Mouse (Mus musculus): ENCODE results near the gene Cebpzos. TPM values are rescaled to one million over a fixed set of nuclear protein-coding genes. Genes with fewer than 3 reads are reported as not detected.

Gene Cebpzos
- 80.7 and 95.5 TPM in 2 replicates for polyA plus RNA-seq (2015; fragmentation: Nextera tagmentation; extraction: Ambion mirVana)

DNA sequence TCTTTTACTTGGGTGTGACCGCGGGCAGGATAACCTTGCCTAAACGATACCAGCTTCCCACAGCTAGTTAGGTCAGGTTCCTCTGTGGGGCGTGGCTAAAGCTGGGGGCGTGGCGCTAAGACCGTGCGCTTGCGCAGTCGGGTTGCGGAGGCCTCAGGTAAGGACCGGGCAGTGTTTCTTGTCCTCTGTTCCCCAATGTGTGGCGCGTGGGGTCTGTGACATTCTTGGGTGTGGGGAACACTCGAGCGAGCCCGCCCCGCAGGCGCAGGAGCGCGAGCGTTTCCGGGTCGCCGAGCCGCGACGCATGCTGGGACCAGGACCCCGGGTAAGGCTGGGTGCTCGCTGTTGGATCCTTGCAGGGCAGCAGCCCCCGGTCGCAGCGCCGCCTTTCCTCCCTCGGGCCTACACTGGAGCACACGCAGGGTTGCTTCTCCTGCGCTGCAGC is at the start of gene Cebpzos:
Gene Cebpzos (plus strand): TSS at position 132 of the 445 bp plus-strand sequence.
- Histone ChIP-seq H3K9ac (ENCODE audit: low read length) (peak within 1 kb of the TSS; percentile 90), H3K4me2 (ENCODE audit: low read depth, low read length) (peak within 1 kb of the TSS; percentile 89), H3K9me3 (ENCODE audit: control insufficient read depth, low read length) (no peaks in the 10 kb centered on the region), H3K36me3 (ENCODE audit: control insufficient read depth, insufficient read depth, low read length) (peaks cover 14% of the 10 kb centered on the region), H3K27me3 (ENCODE audit: control insufficient read depth, insufficient read depth, low read depth, low read length) (no peaks in the 10 kb centered on the region), H3K4me3 (ENCODE audit: low read length) (peak within 1 kb of the TSS; percentile 79), H3K4me1 (replicated peaks; ENCODE audit: control insufficient read depth, insufficient read depth, low read length) (peaks cover 14% of the 10 kb centered on the region), H3K27ac (ENCODE audit: low read length) (peak within 1 kb of the TSS; percentile 95)
- ATAC-seq (ENCODE audit: low read depth), result peak; percentile 95
- 0% methylated on average over 37 of the region's 37 CpGs for WGBS

DNA sequence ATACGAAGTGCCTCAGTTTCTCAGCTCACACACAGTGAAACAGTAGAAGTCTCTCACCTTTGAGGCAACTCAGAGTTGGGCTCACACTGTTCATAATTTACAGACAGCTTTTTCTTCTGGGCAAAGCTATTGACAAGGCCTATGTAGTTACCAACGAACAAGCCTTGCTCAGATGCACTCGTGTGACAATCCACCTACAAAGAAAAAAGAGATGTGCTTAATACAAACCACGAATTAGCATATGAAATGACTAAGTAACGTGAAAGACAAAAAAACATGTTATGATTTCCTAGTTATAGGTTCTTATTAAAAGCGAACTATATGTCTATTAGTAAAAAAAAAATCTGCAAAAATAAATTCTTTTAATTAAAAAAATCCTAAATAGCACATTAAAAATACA is 42.4 kb upstream of the Cebpzos start:
- H3K9me3 ChIP-seq (ENCODE audit: control insufficient read depth, low read length), result no peaks in the 10 kb centered on the region
- H3K27ac ChIP-seq (ENCODE audit: low read length), result no peak overlapping the region
- WGBS, result 90% methylated on average over 6 of the region's 6 CpGs
- peaks cover 4% of the 10 kb centered on the region; the same call in 1 of the 2 replicates for H3K36me3 ChIP-seq (ENCODE audit: control insufficient read depth, insufficient read depth, low read length)
- no peak overlapping the region for H3K9ac ChIP-seq (ENCODE audit: low read length)
- no peaks in the 10 kb centered on the region for H3K27me3 ChIP-seq (ENCODE audit: control insufficient read depth, insufficient read depth, low read depth, low read length)
- ATAC-seq (ENCODE audit: low read depth), result no peak
- H3K4me1 ChIP-seq (replicated peaks; ENCODE audit: control insufficient read depth, insufficient read depth, low read length), result no peaks in the 10 kb centered on the region
- no peak overlapping the region for H3K4me2 ChIP-seq (ENCODE audit: low read depth, low read length)
- no peak overlapping the region for H3K4me3 ChIP-seq (ENCODE audit: low read length)

DNA sequence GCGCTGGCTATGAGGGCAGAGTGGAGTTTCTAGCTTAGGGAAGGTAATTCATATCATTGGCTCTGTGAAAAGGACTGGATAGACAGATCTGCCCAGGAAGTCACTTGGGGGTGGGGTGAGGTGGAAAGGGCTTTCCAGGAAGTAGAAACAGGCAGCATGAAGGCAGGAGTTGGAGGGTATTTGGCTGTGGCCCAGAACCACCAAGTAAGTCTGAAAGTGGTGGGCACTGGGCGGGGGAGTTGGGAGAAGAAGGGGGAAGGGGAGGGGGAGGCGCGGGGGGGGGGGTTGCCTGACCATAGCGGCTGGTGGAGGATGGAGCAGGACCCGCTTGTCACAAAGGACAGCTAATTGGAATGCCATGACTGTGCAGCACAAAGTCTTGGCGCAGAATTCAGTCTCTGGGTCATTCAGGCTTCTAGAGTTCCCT is 34.4 kb upstream of the Cebpzos start:
- peak; percentile 65 for ATAC-seq (ENCODE audit: low read depth)
- 12% methylated on average over 4 of the region's 7 CpGs for WGBS
- H3K4me2 ChIP-seq (ENCODE audit: low read depth, low read length), result peak overlapping the region; percentile 54
- H3K36me3 ChIP-seq (ENCODE audit: control insufficient read depth, insufficient read depth, low read length), result peaks cover 2% of the 10 kb centered on the region; the same call in 1 of the 2 replicates
- peak overlapping the region; percentile 86 for H3K27ac ChIP-seq (ENCODE audit: low read length)
- peak overlapping the region; percentile 80 for H3K9ac ChIP-seq (ENCODE audit: low read length)
- H3K27me3 ChIP-seq (ENCODE audit: control insufficient read depth, insufficient read depth, low read depth, low read length), result no peaks in the 10 kb centered on the region
- H3K9me3 ChIP-seq (ENCODE audit: control insufficient read depth, low read length), result peaks cover 3% of the 10 kb centered on the region; the same call in 1 of the 2 replicates
- peaks cover 6% of the 10 kb centered on the region; the same call in 1 of the 2 replicates for H3K4me1 ChIP-seq (replicated peaks; ENCODE audit: control insufficient read depth, insufficient read depth, low read length)
- H3K4me3 ChIP-seq (ENCODE audit: low read length), result peak overlapping the region; percentile 73

DNA sequence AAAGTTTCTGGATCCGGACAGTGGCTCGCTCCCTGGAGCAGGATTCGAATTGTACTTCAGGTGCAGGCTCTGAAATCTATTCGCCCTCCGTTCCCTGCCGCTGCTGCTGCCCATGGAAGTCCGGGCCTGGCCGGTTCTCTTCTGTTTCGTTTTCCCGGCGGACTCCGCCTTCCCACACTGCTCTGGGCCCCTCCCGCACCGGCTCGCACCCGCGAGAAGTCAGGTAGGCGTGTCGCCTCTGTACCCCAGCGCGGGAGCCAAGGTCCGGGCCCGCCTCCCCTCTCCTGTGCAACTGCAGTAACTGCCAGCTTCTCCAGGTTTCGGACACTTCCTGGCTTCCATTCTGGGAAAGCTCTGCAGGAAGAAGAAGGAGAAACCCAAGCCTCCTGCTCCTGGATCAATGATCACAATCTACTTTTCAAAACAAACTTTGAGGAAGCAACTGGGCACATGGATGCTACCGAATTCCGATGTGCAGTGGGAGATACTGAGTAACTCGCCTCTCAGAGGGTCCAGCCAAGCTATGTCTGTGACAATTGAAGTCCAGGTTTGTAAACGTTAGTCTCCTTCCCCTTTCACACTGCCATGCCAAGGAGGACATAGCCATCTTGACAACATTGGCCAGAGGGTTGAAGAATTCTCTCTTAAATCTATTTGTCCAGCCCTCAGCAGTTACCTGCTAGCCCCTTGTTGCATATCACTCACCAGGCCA is 33.7 kb upstream of the Cebpzos start, which contains the start of gene Eif2ak2:
Gene Eif2ak2 (minus strand): TSS at position 173 of the 712 bp plus-strand sequence.
- H3K4me1 ChIP-seq (replicated peaks; ENCODE audit: control insufficient read depth, insufficient read depth, low read length), result peaks cover 6% of the 10 kb centered on the region; the same call in 1 of the 2 replicates
- no peaks in the 10 kb centered on the region for H3K27me3 ChIP-seq (ENCODE audit: control insufficient read depth, insufficient read depth, low read depth, low read length)
- H3K4me2 ChIP-seq (ENCODE audit: low read depth, low read length), result peak within 1 kb of the TSS; percentile 54
- peak within 1 kb of the TSS; percentile 86 for H3K27ac ChIP-seq (ENCODE audit: low read length)
- H3K36me3 ChIP-seq (ENCODE audit: control insufficient read depth, insufficient read depth, low read length), result no peaks in the 10 kb centered on the region
- peak within 1 kb of the TSS; percentile 73 for H3K4me3 ChIP-seq (ENCODE audit: low read length)
- peak; percentile 99 for ATAC-seq (ENCODE audit: low read depth)
- under 1% methylated on average over 28 of the region's 28 CpGs for WGBS
- H3K9me3 ChIP-seq (ENCODE audit: control insufficient read depth, low read length), result peaks cover 3% of the 10 kb centered on the region; the same call in 1 of the 2 replicates
- H3K9ac ChIP-seq (ENCODE audit: low read length), result peak within 1 kb of the TSS; percentile 80

DNA sequence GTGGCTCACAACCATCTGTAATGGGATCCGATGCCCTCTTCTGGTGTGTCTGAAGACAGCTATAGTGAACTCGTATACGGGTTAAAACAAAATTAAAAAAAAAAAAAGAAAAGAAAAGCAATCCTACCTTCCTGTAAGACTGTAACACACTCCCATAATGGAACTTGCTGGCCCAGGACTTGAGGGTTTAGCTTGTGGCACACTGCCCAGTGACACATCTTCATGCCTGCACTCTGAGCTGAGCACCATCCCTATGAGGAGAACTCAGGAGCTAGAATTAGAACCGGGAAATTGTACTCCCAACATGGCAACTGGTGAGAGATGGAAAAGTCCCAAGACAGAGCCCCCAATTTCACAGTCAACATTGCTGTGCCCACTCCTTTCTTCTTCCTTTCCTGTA is 33.0 kb upstream of the Cebpzos start:
- Histone ChIP-seq H3K27me3 (ENCODE audit: control insufficient read depth, insufficient read depth, low read depth, low read length) (no peaks in the 10 kb centered on the region), H3K9me3 (ENCODE audit: control insufficient read depth, low read length) (peaks cover 3% of the 10 kb centered on the region; the same call in 1 of the 2 replicates), H3K9ac (ENCODE audit: low read length) (no peak overlapping the region), H3K4me1 (replicated peaks; ENCODE audit: control insufficient read depth, insufficient read depth, low read length) (peaks cover 6% of the 10 kb centered on the region; the same call in 1 of the 2 replicates), H3K4me3 (ENCODE audit: low read length) (no peak overlapping the region), H3K36me3 (ENCODE audit: control insufficient read depth, insufficient read depth, low read length) (no peaks in the 10 kb centered on the region), H3K4me2 (ENCODE audit: low read depth, low read length) (no peak overlapping the region), H3K27ac (ENCODE audit: low read length) (no peak overlapping the region)
- WGBS, result 90% methylated on average over 4 of the region's 4 CpGs
- no peak for ATAC-seq (ENCODE audit: low read depth)

DNA sequence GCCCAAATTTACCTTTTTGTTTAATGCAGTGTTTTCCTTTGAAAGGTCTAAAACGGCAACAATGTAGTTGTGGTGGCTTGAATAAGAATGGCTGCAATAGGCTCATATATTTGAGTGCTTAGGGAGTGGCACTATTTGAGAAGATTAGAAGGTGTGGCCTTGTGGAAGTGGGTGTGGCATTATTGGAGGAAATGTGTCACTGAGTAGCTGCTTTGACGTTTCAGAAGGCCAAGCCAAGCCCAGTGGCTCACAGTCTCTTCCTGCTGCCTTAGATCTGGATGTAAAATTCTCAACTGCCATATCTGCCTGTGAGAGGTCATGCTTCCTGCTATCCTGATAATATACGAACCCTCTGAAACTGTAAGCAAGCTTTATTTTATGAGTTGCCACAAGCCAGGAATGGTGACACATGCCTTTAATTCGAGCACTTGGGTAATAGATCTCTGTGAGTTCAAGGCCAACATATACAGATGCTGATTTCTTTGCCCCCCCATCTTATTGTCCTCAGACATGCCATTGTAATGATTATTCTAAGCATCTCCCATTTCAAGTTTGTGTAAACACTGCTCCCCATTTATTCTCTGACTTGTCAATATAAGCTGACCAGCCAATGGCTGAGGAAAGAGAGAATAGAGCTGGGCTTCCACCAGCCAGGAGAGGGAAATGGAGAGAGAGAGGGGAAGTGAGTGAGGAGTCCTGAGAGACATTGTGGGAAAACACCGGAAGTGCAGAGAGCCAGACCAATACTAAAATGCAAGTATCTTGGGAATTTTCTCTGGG is 30.8 kb upstream of the Cebpzos start:
- H3K27me3 ChIP-seq (ENCODE audit: control insufficient read depth, insufficient read depth, low read depth, low read length), result no peaks in the 10 kb centered on the region
- 77% methylated on average over 5 of the region's 5 CpGs for WGBS
- H3K36me3 ChIP-seq (ENCODE audit: control insufficient read depth, insufficient read depth, low read length), result no peaks in the 10 kb centered on the region
- H3K4me2 ChIP-seq (ENCODE audit: low read depth, low read length), result no peak overlapping the region
- H3K27ac ChIP-seq (ENCODE audit: low read length), result no peak overlapping the region
- peaks cover 6% of the 10 kb centered on the region; the same call in 1 of the 2 replicates for H3K4me1 ChIP-seq (replicated peaks; ENCODE audit: control insufficient read depth, insufficient read depth, low read length)
- ATAC-seq (ENCODE audit: low read depth), result no peak
- no peak overlapping the region for H3K9ac ChIP-seq (ENCODE audit: low read length)
- no peak overlapping the region for H3K4me3 ChIP-seq (ENCODE audit: low read length)
- peaks cover 3% of the 10 kb centered on the region; the same call in 1 of the 2 replicates for H3K9me3 ChIP-seq (ENCODE audit: control insufficient read depth, low read length)

DNA sequence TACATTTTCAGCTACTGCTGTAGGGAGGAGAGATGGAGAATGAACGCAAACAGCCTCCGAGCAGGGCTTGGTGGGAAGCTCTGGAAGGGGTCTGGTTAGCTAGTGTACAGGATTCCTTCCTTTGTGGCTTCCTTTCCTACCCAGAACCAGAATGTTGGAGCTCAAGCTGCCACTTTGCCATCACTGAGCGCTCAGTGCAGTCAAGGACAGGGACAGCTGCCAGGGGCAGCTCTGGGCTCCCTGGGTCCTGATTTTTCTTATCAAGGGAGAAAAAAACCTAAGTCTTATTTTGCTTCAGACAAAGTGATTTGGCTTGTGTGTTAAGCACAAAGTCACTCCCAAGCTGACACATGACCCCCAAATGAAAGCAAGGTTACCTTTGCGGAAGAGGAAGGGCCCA is 27.7 kb upstream of the Cebpzos start:
- no peak overlapping the region for H3K9ac ChIP-seq (ENCODE audit: low read length)
- no peak overlapping the region for H3K27ac ChIP-seq (ENCODE audit: low read length)
- no peak for ATAC-seq (ENCODE audit: low read depth)
- no peaks in the 10 kb centered on the region for H3K27me3 ChIP-seq (ENCODE audit: control insufficient read depth, insufficient read depth, low read depth, low read length)
- no peaks in the 10 kb centered on the region for H3K36me3 ChIP-seq (ENCODE audit: control insufficient read depth, insufficient read depth, low read length)
- peaks cover 3% of the 10 kb centered on the region; the same call in 1 of the 2 replicates for H3K9me3 ChIP-seq (ENCODE audit: control insufficient read depth, low read length)
- no peak overlapping the region for H3K4me3 ChIP-seq (ENCODE audit: low read length)
- H3K4me1 ChIP-seq (replicated peaks; ENCODE audit: control insufficient read depth, insufficient read depth, low read length), result no peaks in the 10 kb centered on the region
- no peak overlapping the region for H3K4me2 ChIP-seq (ENCODE audit: low read depth, low read length)
- 77% methylated on average over 4 of the region's 4 CpGs for WGBS

DNA sequence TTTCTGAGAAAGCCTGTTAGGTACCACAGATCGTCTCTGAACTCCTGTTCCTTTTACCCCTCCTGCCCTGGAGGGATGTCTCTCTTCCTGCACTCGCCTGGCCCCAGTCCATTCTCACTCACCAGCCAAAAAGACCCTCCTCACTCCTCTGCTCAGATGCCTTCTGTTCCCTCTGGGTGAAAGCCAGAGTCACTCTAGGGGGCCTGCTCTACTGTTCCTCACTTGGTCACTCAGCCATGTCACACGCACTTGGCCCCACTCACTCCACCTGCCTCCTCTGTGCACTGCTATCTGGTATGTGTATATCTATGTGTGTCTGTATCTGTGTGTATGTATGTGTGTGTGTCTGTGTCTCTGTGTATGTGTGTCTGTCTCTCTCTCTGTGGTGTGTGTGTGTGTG is 27.1 kb upstream of the Cebpzos start:
- no peaks in the 10 kb centered on the region for H3K27me3 ChIP-seq (ENCODE audit: control insufficient read depth, insufficient read depth, low read depth, low read length)
- no peak overlapping the region for H3K4me2 ChIP-seq (ENCODE audit: low read depth, low read length)
- 33% methylated on average over 3 of the region's 3 CpGs for WGBS
- no peak overlapping the region for H3K4me3 ChIP-seq (ENCODE audit: low read length)
- no peaks in the 10 kb centered on the region for H3K4me1 ChIP-seq (replicated peaks; ENCODE audit: control insufficient read depth, insufficient read depth, low read length)
- ATAC-seq (ENCODE audit: low read depth), result peak; percentile 51
- no peak overlapping the region for H3K27ac ChIP-seq (ENCODE audit: low read length)
- H3K9ac ChIP-seq (ENCODE audit: low read length), result no peak overlapping the region
- H3K36me3 ChIP-seq (ENCODE audit: control insufficient read depth, insufficient read depth, low read length), result no peaks in the 10 kb centered on the region
- H3K9me3 ChIP-seq (ENCODE audit: control insufficient read depth, low read length), result peaks cover 3% of the 10 kb centered on the region; the same call in 1 of the 2 replicates

DNA sequence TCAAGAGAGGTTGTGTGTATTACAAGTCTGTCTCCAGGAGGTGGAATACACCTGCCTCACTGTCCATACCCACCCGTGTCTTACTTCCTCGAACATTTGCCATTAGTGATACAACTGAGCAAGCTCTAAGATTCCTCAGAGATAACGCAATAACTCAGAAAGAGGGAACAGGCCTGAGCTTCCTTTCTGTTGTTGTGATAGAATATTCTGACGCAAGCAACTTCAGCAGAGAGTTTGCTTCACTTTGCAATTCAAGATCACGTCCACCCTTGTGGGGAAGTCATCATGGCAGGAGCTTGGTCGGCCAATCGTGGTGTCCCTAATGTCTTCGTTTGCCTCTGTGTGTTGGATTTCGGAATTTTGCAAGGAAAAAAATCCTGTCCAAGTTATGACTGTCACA is 25.3 kb upstream of the Cebpzos start:
- no peak for ATAC-seq (ENCODE audit: low read depth)
- 79% methylated on average over 9 of the region's 9 CpGs for WGBS
- no peaks in the 10 kb centered on the region for H3K9me3 ChIP-seq (ENCODE audit: control insufficient read depth, low read length)
- no peak overlapping the region for H3K27ac ChIP-seq (ENCODE audit: low read length)
- no peak overlapping the region for H3K4me2 ChIP-seq (ENCODE audit: low read depth, low read length)
- H3K9ac ChIP-seq (ENCODE audit: low read length), result no peak overlapping the region
- no peaks in the 10 kb centered on the region for H3K36me3 ChIP-seq (ENCODE audit: control insufficient read depth, insufficient read depth, low read length)
- H3K4me1 ChIP-seq (replicated peaks; ENCODE audit: control insufficient read depth, insufficient read depth, low read length), result no peaks in the 10 kb centered on the region
- no peak overlapping the region for H3K4me3 ChIP-seq (ENCODE audit: low read length)
- no peaks in the 10 kb centered on the region for H3K27me3 ChIP-seq (ENCODE audit: control insufficient read depth, insufficient read depth, low read depth, low read length)

Measured in lung, embryonic 16.5 days (tissue).